Mouse (Mus musculus) spleen, adult 2 months (tissue): ENCODE results near the gene Slc25a29.

Experiments
- CTCF ChIP-seq: fragments of 200-500 bp; IDR thresholded peaks from 2 replicates; pipeline ENCODE4 v1.5.1; 2011; ENCODE audit warnings: mild to moderate bottlenecking, inconsistent platforms; ENCODE audit not compliant: insufficient read depth, insufficient read length, insufficient replicate concordance; ENCODE audit errors: extremely low read depth
- POLR2A ChIP-seq: fragments of 200-500 bp; IDR thresholded peaks from 2 replicates; pipeline ENCODE4 v1.6.1; 2011; ENCODE audit warnings: low read depth, low read length, inconsistent platforms

DNA sequence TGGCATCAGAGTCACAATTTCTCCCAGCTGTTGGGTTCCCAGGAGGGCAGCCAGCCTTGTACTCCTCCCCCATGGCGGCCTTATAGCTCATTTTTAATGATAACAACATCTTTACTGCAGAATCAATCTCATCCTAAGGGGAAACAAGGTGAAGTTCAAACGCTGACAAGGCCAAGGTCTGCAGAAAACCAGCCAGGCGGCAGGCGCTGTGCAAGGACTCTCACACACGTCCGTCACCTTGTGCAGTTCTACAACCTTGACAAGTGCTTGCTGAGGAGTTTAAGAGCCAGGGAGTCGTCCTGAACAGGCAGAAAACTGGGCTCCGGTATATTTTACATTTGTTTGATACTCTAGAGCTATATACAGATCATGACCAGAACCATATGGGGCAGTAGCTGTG lies 47.1 kb upstream of the Slc25a29 start:
- no peak for TF ChIP-seq CTCF
- no peak for TF ChIP-seq POLR2A
